8 mouse cellular contexts compared by ENCODE assay signal in the genomic region with DNA sequence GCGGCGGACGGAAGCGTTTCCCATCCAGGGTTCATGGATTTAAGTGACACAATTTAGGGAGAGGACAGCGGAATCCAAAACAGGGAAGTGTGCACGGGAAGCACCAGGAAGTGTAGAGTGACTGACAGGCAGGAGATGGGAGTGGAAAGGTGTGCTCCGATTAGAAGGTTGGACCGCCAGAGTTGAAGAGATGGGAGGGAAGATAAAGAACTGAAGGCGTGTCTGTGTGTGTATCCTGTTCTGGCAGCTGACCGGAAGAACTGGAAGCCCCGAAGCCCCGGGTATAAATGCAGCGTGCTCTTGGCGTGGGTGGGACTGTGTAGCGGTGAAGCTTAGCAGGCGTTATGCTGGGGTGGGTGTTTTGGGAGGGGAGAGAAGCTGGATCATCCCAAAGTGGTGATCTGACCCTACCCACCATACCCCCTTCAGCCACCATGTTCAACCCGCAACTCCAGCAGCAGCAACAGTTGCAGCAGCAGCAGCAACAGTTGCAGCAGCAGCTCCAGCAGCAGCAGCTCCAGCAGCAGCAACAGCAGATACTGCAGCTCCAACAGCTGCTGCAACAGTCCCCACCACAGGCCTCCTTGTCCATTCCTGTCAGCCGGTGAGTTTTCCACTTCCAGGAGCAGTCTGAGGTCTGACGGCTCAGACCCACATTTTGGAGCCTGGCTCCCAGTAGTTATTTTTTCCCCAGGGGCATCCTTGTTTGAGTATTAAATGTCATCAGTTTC. TPM values are rescaled to one million over a fixed set of nuclear protein-coding genes. Genes with fewer than 3 reads are reported as not detected.
DNase-seq lines count a peak whose midpoint lies in the region; ATAC-seq and TF ChIP-seq lines count a peak whose summit lies in the region.

No protein-coding gene starts in this region.

- H3K4me3 ChIP-seq in C2C12 (ENCODE audit: insufficient read depth, poor library complexity, severe bottlenecking) = peak overlapping the region; percentile 75
- peak overlapping the region; percentile 87 for H3K4me3 ChIP-seq in ES-Bruce4 (ENCODE audit: low read depth, low read length)
- H3K4me3 ChIP-seq in embryonic facial prominence, embryonic 15.5 days (replicated peaks) = peak overlapping the region; percentile 72
- peak overlapping the region; percentile 82 for H3K4me3 ChIP-seq in lung, embryonic 16.5 days (ENCODE audit: low read length)
- H3K4me3 ChIP-seq in stomach, embryonic 15.5 days (replicated peaks) = peak overlapping the region; percentile 66

- H3K36me3 ChIP-seq in C2C12 (ENCODE audit: control insufficient read depth, insufficient read depth) (peaks cover 19% of the 10 kb centered on the region), ES-Bruce4 (ENCODE audit: control insufficient read depth, insufficient read depth, low read length, poor library complexity, severe bottlenecking) (no peaks in the 10 kb centered on the region)
- H3K36me3 ChIP-seq in embryonic facial prominence, embryonic 15.5 days = peaks cover 27% of the 10 kb centered on the region
- H3K36me3 ChIP-seq in lung, embryonic 16.5 days (ENCODE audit: control insufficient read depth, insufficient read depth, low read length) = peaks cover 9% of the 10 kb centered on the region
- peaks cover 12% of the 10 kb centered on the region for H3K36me3 ChIP-seq in stomach, embryonic 15.5 days

- H3ac ChIP-seq in C2C12 (ENCODE audit: control insufficient read depth, insufficient read length, low read depth) = peak overlapping the region; percentile 67

- peak overlapping the region; percentile 57 for H3K9ac ChIP-seq in ES-Bruce4 (ENCODE audit: low read depth, poor library complexity, severe bottlenecking)
- H3K9ac ChIP-seq in embryonic facial prominence, embryonic 15.5 days = peak overlapping the region; percentile 77
- H3K9ac ChIP-seq in lung, embryonic 16.5 days (ENCODE audit: low read length) = peak overlapping the region; percentile 90
- H3K9ac ChIP-seq in stomach, embryonic 15.5 days = peak overlapping the region; percentile 70

- H3K79me3 ChIP-seq in C2C12 (ENCODE audit: low read depth) = no peaks in the 10 kb centered on the region

- H3K79me2 ChIP-seq in C2C12 (ENCODE audit: control insufficient read depth, insufficient read depth) = peaks cover 18% of the 10 kb centered on the region

- no peak for TF ChIP-seq EP300 in ES-Bruce4 (IDR thresholded peaks at IDR 0.05; ENCODE audit: insufficient read depth, low read depth, low read length)

- no peak for ATAC-seq in embryonic facial prominence, embryonic 15.5 days (ENCODE audit: insufficient number of reproducible peaks, low FRiP score, low TSS enrichment, low read depth)
- ATAC-seq in inflammation-experienced regulatory T-cells, adult 6 months = peak; percentile 26
- ATAC-seq in lung, embryonic 16.5 days (ENCODE audit: low read depth) = peak; percentile 53
- peak; percentile 45 for ATAC-seq in stomach, embryonic 15.5 days (ENCODE audit: insufficient read depth, low FRiP score, low read depth)

- no peak for DNase-seq in cerebellum, postnatal 36 days
- DNase-seq in frontal cortex, postnatal 25 days (ENCODE audit: low spot score in 2 of 2) = no peak

- H3K27me3 ChIP-seq in C2C12 (ENCODE audit: control insufficient read depth, insufficient read depth, insufficient read length) = peaks cover under 1% of the 10 kb centered on the region
- no peaks in the 10 kb centered on the region for H3K27me3 ChIP-seq in ES-Bruce4 (ENCODE audit: control insufficient read depth, insufficient read depth, low read length, poor library complexity, severe bottlenecking)
- no peaks in the 10 kb centered on the region for H3K27me3 ChIP-seq in embryonic facial prominence, embryonic 15.5 days
- no peaks in the 10 kb centered on the region; the same call in 1 of the 2 replicates for H3K27me3 ChIP-seq in lung, embryonic 16.5 days (ENCODE audit: control insufficient read depth, insufficient read depth, low read depth, low read length)
- H3K27me3 ChIP-seq in stomach, embryonic 15.5 days (replicated peaks) = no peaks in the 10 kb centered on the region

- peak overlapping the region; percentile 79 for H3K4me2 ChIP-seq in embryonic facial prominence, embryonic 15.5 days (replicated peaks)
- H3K4me2 ChIP-seq in lung, embryonic 16.5 days (ENCODE audit: low read depth, low read length) = peak overlapping the region; percentile 83
- H3K4me2 ChIP-seq in stomach, embryonic 15.5 days = peak overlapping the region; percentile 84

- no peaks in the 10 kb centered on the region for H3K9me3 ChIP-seq in ES-Bruce4 (replicated peaks; ENCODE audit: control insufficient read depth, insufficient read depth, low read length, poor library complexity, severe bottlenecking)
- no peaks in the 10 kb centered on the region for H3K9me3 ChIP-seq in embryonic facial prominence, embryonic 15.5 days (replicated peaks)
- H3K9me3 ChIP-seq in lung, embryonic 16.5 days (ENCODE audit: control insufficient read depth, low read length) = no peaks in the 10 kb centered on the region
- no peaks in the 10 kb centered on the region for H3K9me3 ChIP-seq in stomach, embryonic 15.5 days

- 5% methylated on average over 19 of the region's 19 CpGs for WGBS in embryonic facial prominence, embryonic 15.5 days
- WGBS in lung, embryonic 16.5 days = 6% methylated on average over 19 of the region's 19 CpGs
- 7% methylated on average over 19 of the region's 19 CpGs for WGBS in stomach, embryonic 15.5 days

- TF ChIP-seq POLR2A in ES-Bruce4 (IDR thresholded peaks at IDR 0.05; ENCODE audit: insufficient read depth, low read length) = no peak

- no peaks in the 10 kb centered on the region for H3K4me1 ChIP-seq in ES-Bruce4 (ENCODE audit: control insufficient read depth, insufficient read depth, low read length)
- H3K4me1 ChIP-seq in embryonic facial prominence, embryonic 15.5 days = peaks cover 27% of the 10 kb centered on the region
- H3K4me1 ChIP-seq in lung, embryonic 16.5 days (replicated peaks; ENCODE audit: control insufficient read depth, insufficient read depth, low read length) = peaks cover 12% of the 10 kb centered on the region
- H3K4me1 ChIP-seq in stomach, embryonic 15.5 days = peaks cover 24% of the 10 kb centered on the region

- TF ChIP-seq CTCF in C2C12 (IDR thresholded peaks at IDR 0.05; ENCODE audit: control insufficient read depth, insufficient read depth, insufficient read length) (no peak), ES-Bruce4 (IDR thresholded peaks at IDR 0.05; ENCODE audit: low read depth, low read length) (no peak)

- H3K27ac ChIP-seq in ES-Bruce4 (ENCODE audit: insufficient read depth, low read length) = no peak overlapping the region
- peak overlapping the region; percentile 96 for H3K27ac ChIP-seq in embryonic facial prominence, embryonic 15.5 days (replicated peaks)
- peak overlapping the region; percentile 93 for H3K27ac ChIP-seq in lung, embryonic 16.5 days (ENCODE audit: low read length)
- H3K27ac ChIP-seq in stomach, embryonic 15.5 days = peak overlapping the region; percentile 91

TF ChIP-seq in C2C12, 6 proteins besides CTCF, POLR2A, EP300 and RAD21 (continues in another document):
- TF ChIP-seq USF1 (IDR thresholded peaks at IDR 0.05; ENCODE audit: low read depth) = peak; percentile 46
- peak; percentile 13 for TF ChIP-seq MAX (IDR thresholded peaks at IDR 0.05)

RNA-seq across cellular contexts. Expression of a gene that starts 10.4 kb away (rescaled TPM):
- 27.7 TPM for polyA plus RNA-seq in C2C12 (2012; fragmentation: generic; extraction: Trizol)
- 11.6 and 17.0 TPM in 2 replicates for polyA plus RNA-seq in ES-Bruce4 (2011; ENCODE audit: insufficient read depth, insufficient read length, low read depth, missing spikeins)
- 30.7 and 31.5 TPM in 2 replicates for polyA plus RNA-seq in embryonic facial prominence, embryonic 15.5 days (2015; fragmentation: Nextera tagmentation; extraction: Ambion mirVana)
- not detected for polyA plus RNA-seq in inflammation-experienced regulatory T-cells, adult 6 months (2017; shearing (Covaris generic))
- polyA plus RNA-seq in lung, embryonic 16.5 days (2015; fragmentation: Nextera tagmentation; extraction: Ambion mirVana) = 5.7 and 5.9 TPM in 2 replicates
- 12.1 and 12.8 TPM in 2 replicates for polyA plus RNA-seq in stomach, embryonic 15.5 days (2015; fragmentation: Nextera tagmentation; extraction: Ambion mirVana)

RNA-seq across cellular contexts. Expression of a gene that starts 11.4 kb away (rescaled TPM):
- 43.5 TPM for polyA plus RNA-seq in C2C12 (2012; fragmentation: generic; extraction: Trizol)
- 34.3 and 38.7 TPM in 2 replicates for polyA plus RNA-seq in ES-Bruce4 (2011; ENCODE audit: insufficient read depth, insufficient read length, low read depth, missing spikeins)
- polyA plus RNA-seq in embryonic facial prominence, embryonic 15.5 days (2015; fragmentation: Nextera tagmentation; extraction: Ambion mirVana) = 54.6 and 57.3 TPM in 2 replicates
- polyA plus RNA-seq in inflammation-experienced regulatory T-cells, adult 6 months (2017; shearing (Covaris generic)) = 10 to 100 TPM; 52.5 to 84.8 (median 55.5) TPM
- polyA plus RNA-seq in lung, embryonic 16.5 days (2015; fragmentation: Nextera tagmentation; extraction: Ambion mirVana) = 46.1 and 50.7 TPM in 2 replicates
- 33.8 and 41.6 TPM in 2 replicates for polyA plus RNA-seq in stomach, embryonic 15.5 days (2015; fragmentation: Nextera tagmentation; extraction: Ambion mirVana)

RNA-seq across cellular contexts. Expression of a gene that starts 18.2 kb away (rescaled TPM):
- polyA plus RNA-seq in C2C12 (2012; fragmentation: generic; extraction: Trizol) = 104 TPM
- polyA plus RNA-seq in ES-Bruce4 (2011; ENCODE audit: insufficient read depth, insufficient read length, low read depth, missing spikeins) = 25.7 and 30.5 TPM in 2 replicates
- polyA plus RNA-seq in embryonic facial prominence, embryonic 15.5 days (2015; fragmentation: Nextera tagmentation; extraction: Ambion mirVana) = 71.6 and 71.9 TPM in 2 replicates
- polyA plus RNA-seq in inflammation-experienced regulatory T-cells, adult 6 months (2017; shearing (Covaris generic)) = 10 to 100 TPM; 43.1 to 73.3 (median 57.4) TPM
- polyA plus RNA-seq in lung, embryonic 16.5 days (2015; fragmentation: Nextera tagmentation; extraction: Ambion mirVana) = 34.0 and 36.4 TPM in 2 replicates
- 36.1 and 42.9 TPM in 2 replicates for polyA plus RNA-seq in stomach, embryonic 15.5 days (2015; fragmentation: Nextera tagmentation; extraction: Ambion mirVana)

RNA-seq across cellular contexts. Expression of a gene that starts 24.5 kb away (rescaled TPM):
- not detected for polyA plus RNA-seq in C2C12 (2012; fragmentation: generic; extraction: Trizol)
- not detected in 2 replicates for polyA plus RNA-seq in ES-Bruce4 (2011; ENCODE audit: insufficient read depth, insufficient read length, low read depth, missing spikeins)
- polyA plus RNA-seq in embryonic facial prominence, embryonic 15.5 days (2015; fragmentation: Nextera tagmentation; extraction: Ambion mirVana) = 5.6 and 6.5 TPM in 2 replicates
- under 1 TPM in 1 of 3 experiments, not detected in 2; 0.93 TPM for polyA plus RNA-seq in inflammation-experienced regulatory T-cells, adult 6 months (2017; shearing (Covaris generic))
- polyA plus RNA-seq in lung, embryonic 16.5 days (2015; fragmentation: Nextera tagmentation; extraction: Ambion mirVana) = 1.8 and 5.6 TPM in 2 replicates
- polyA plus RNA-seq in stomach, embryonic 15.5 days (2015; fragmentation: Nextera tagmentation; extraction: Ambion mirVana) = 25.1 and 30.7 TPM in 2 replicates

RNA-seq across cellular contexts. Expression of a gene that starts 32.2 kb away (rescaled TPM):
- 39.1 TPM for polyA plus RNA-seq in C2C12 (2012; fragmentation: generic; extraction: Trizol)
- polyA plus RNA-seq in ES-Bruce4 (2011; ENCODE audit: insufficient read depth, insufficient read length, low read depth, missing spikeins) = 18.1 and 22.2 TPM in 2 replicates
- polyA plus RNA-seq in embryonic facial prominence, embryonic 15.5 days (2015; fragmentation: Nextera tagmentation; extraction: Ambion mirVana) = 28.3 and 29.8 TPM in 2 replicates
- under 1 TPM; 0.32 to 0.63 (median 0.44) TPM for polyA plus RNA-seq in inflammation-experienced regulatory T-cells, adult 6 months (2017; shearing (Covaris generic))
- polyA plus RNA-seq in lung, embryonic 16.5 days (2015; fragmentation: Nextera tagmentation; extraction: Ambion mirVana) = 20.6 and 23.9 TPM in 2 replicates
- 28.5 and 31.4 TPM in 2 replicates for polyA plus RNA-seq in stomach, embryonic 15.5 days (2015; fragmentation: Nextera tagmentation; extraction: Ambion mirVana)
